Mouse (Mus musculus) lung, adult 2 months (tissue): Measurements from ENCODE around the gene Mrps35. TPM values are rescaled to one million over a fixed set of nuclear protein-coding genes. Genes with fewer than 3 reads are reported as not detected.

Experiments
- DNase-seq: peaks from one replicate; pipeline ENCODE4 v3.0.0; 2022
- H3K4me1 ChIP-seq: fragments of 200-500 bp; 2 replicates; pipeline ENCODE4 v1.6.1; 2011; ENCODE audit warnings: low read length; ENCODE audit not compliant: control insufficient read depth, insufficient read depth
- H3K4me3 ChIP-seq: fragments of 200-500 bp; replicated peaks from 2 replicates; pipeline ENCODE3; 2011; ENCODE audit warnings: low read depth, mild to moderate bottlenecking, control low read depth, low read length; ENCODE audit errors: extremely low read depth
- CTCF ChIP-seq: fragments of 200-500 bp; IDR thresholded peaks from 2 replicates; pipeline ENCODE4 v1.5.1; 2011; ENCODE audit warnings: mild to moderate bottlenecking, low read length, control low read depth; ENCODE audit not compliant: insufficient read depth
- POLR2A ChIP-seq: fragments of 200-500 bp; IDR thresholded peaks from 2 replicates; pipeline ENCODE4 v1.6.1; 2011; ENCODE audit warnings: low read depth, mild to moderate bottlenecking, control low read depth, low read length, borderline replicate concordance; ENCODE audit errors: extremely low read depth
- whole genome bisulfite sequencing: fragments of 180-500 bp; shearing (Covaris S2); methylation state at CpG from one replicate; pipeline ENCODE4 v1.1.7; 2018; 5-methylcytosine and 5-hydroxymethylcytosine counted together
- polyA plus RNA-seq: library from polyadenylated mRNA; depleted of rRNA; stranded (reverse); fragments of >200 nt; gene quantifications from 2 replicates; pipeline ENCODE4 v1.2.3, GENCODE M21; 2012

The Mrps35 gene
- polyA plus RNA-seq, 1 experiment: 6.2 TPM

DNA sequence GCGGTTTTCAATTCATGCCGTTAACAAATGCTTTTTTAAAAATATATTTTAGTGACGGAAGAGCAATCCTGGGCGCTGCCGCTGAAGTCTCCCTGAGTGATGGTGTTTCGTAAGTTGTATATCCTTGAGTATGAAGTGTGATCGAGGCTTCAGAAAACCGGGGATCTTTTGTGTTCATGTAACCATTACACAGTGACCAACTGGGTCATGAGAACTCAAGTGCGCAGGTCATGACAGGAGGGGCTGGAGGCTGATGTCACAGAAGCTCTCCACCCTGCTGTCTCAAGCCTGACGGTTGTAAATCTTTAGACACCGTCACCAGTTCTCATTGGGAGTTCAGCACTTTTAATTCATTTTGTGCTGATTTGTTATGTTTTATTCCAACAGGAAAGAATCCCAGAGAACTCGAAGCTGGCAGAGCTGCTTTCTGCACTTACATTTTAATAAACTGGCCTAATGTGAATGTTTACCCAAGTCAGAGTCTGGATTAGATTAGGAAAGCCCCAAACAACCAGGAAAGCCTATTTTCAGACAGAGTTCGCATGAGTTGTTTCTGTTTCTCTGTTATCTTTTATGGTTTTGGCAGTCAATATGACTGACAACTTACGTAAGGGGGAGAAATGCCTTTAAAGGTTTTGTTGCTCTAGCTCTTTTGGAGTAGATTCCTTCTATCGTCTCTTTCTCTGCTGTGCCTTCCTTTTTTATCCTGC, 31.6 kb upstream of the Mrps35 start:
- no peak overlapping the region for H3K4me3 ChIP-seq
- 67% methylated on average over 15 of the region's 15 CpGs for WGBS
- TF ChIP-seq POLR2A (no peak), CTCF (no peak)
- no peak for DNase-seq
- H3K4me1 ChIP-seq: no peaks in the 10 kb centered on the region

DNA sequence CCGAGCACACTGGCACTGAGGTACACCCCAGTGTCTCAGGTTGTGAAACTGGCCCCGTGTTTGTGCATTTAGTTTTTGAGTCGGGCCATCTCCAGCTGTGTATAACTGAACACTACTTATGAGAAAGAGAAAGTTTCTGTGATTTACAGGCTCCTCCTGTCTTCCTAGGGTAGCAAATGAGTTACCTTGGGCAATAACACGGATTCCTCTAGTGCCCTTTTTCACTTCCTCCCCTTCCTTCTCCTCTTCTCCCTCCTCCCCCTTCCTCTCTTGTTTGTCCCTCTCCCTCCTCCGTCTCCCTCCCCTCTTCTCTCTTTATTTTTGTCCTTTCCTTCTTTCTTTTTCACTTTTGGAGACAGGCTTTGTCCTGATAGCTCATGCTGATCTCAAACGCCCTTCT, 31.0 kb upstream of the Mrps35 start:
- 51% methylated on average over 6 of the region's 6 CpGs for WGBS
- Histone ChIP-seq H3K4me1 (no peaks in the 10 kb centered on the region), H3K4me3 (no peak overlapping the region)
- TF ChIP-seq CTCF: no peak
- TF ChIP-seq POLR2A: no peak
- DNase-seq: no peak

DNA sequence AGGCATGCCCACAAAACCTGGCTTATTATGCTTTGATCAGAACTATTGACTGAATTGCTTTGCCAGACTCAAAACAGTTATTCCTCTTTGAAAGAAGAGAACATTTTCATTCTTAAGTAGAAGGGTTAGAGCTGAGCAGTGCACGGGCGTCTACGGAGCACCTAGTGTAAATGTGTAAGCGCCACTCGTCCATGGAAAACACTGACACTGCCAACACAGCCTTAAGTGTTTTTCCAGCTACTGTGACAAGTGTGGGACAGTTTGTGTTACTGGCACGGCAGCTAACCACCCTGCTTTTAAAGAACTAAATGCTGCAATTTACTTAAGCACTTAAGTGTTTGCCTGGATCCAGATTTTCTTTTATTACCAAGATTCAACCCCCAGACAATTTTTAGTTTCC, 30.6 kb upstream of the Mrps35 start:
- 60% methylated on average over 6 of the region's 6 CpGs for WGBS
- TF ChIP-seq POLR2A (no peak), CTCF (no peak)
- DNase-seq: peak; percentile 23
- H3K4me1 ChIP-seq: no peaks in the 10 kb centered on the region
- no peak overlapping the region for H3K4me3 ChIP-seq

DNA sequence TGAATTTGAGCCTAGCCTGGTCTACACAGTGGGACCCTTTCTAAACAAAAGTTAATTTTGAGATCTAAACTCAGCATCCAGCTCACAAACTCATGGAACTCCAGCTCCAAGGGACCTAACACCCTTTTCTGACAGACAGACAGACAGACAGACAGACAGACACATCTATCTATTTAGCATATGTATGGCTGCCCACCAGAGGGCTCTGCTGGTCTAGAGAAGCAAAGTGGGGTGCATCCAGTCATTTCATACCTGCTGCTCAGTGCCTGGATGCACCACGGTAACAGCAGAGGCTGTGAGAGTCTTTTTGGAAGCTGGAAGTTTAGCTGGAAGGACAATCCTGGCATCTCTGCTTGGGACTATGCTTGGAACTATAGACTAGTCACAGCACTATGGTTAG, 29.0 kb upstream of the Mrps35 start:
- no peaks in the 10 kb centered on the region for H3K4me1 ChIP-seq
- H3K4me3 ChIP-seq: no peak overlapping the region
- 85% methylated on average over 1 of the region's 1 CpGs for WGBS
- no peak for TF ChIP-seq CTCF
- TF ChIP-seq POLR2A: no peak
- DNase-seq: no peak

DNA sequence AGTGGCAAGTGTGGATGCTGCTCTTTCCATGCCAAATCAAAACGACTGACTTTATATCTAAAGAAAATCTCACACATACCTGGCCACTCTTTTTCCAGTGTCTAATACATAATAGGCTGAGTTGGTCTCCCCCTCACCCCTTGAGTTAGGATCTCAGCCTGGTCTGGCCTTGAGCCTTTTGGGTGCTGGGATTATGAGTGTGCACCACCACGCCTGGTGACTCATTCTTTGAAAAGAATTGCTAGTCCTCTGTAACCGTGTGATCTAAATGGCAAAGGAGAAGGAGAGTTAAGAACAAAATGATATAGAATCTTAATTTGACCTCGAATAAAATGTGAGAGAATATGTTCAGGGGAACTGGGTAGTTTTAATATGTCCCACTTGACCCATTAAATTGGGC, 24.7 kb upstream of the Mrps35 start:
- WGBS: 88% methylated on average over 4 of the region's 4 CpGs

DNA sequence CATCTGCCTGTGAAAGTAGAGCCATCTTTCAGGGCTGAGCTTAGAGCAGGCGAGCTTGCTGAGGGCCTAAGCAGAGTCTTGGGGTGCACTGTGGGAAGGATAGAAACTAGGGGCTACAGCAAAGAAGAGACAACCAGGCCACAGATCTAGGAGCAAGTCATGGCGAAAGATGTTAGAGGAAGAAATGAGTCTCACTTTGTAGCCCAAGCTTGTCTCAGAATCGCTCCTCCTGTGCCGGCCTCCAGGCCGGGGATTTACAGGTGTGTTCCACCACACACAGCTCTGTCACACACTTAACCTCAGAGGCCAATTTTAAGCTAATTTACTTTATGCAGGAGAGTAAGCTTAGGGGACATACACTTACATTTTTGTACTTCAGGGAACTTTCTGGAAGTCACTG, 24.2 kb upstream of the Mrps35 start:
- WGBS: 91% methylated on average over 5 of the region's 5 CpGs
- 0 out of 2 replicates have a peak, but pooled peaks cover 2% of the 10 kb centered on the region for H3K4me1 ChIP-seq
- H3K4me3 ChIP-seq: no peak overlapping the region
- no peak for TF ChIP-seq POLR2A
- DNase-seq: no peak

More for the DNA sequence above, 24.7 kb upstream of the Mrps35 start:
- Histone ChIP-seq H3K4me1 (no peaks in the 10 kb centered on the region), H3K4me3 (no peak overlapping the region)
- no peak for DNase-seq
- TF ChIP-seq CTCF (no peak), POLR2A (no peak)

DNA sequence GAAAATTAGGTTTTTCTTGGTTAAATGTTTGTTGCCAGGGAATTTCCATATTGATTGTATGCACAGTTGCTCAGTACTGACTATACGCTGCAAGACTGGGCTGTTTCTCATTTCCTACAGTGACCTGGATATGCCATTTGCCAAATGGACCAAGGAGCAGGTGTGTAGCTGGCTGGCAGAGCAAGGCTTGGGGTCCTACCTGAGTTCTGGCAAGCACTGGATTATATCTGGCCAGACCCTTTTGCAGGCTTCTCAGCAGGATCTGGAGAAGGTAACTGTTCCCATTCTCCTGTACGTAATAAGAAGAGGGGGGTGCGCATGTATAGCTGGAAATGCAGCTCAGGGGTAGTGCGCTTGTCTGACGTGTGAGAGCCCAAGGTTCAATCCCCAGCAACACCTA, 21.4 kb upstream of the Mrps35 start:
- over 99% methylated on average over 5 of the region's 5 CpGs for WGBS
- Histone ChIP-seq H3K4me1 (0 out of 2 replicates have a peak, but pooled peaks cover 3% of the 10 kb centered on the region), H3K4me3 (no peak overlapping the region)
- TF ChIP-seq POLR2A: no peak
- TF ChIP-seq CTCF: no peak
- no peak for DNase-seq

DNA sequence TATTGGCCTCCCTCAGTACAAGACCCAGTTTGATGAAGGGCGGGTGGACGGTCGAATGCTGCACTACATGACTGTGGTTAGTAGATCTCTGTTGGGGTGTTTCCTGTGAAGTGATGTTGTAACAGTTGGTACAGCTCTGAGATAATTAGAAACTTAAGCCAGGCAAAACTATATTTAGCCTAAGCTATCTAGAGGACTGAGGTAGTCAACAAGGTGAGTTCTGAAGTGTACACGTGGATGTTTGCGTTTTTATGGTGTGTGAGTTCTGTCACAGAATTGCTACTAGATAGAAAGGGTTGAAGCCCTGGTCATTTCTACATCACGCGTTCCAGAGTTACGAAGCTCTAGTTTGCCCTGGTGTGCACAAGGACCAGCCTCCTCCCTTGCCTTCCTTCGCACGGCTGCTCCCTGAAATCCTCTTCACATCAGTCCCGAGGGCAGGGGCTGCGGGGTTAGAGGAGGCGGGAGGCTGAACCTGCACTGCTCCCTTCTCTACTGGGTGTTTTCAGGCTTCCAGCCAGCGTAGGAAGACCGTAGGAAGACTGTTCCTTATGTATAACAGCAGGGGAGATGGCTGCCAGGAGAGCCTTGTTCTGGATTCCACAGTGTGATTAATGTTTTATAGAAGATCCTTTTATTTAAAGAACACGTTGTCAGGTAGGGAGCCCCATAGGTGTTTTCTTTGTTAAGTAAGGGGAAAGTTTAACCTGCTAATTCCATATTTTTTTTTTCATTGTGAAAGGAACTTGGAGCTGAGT, 20.0 kb upstream of the Mrps35 start:
- Histone ChIP-seq H3K4me3 (no peak overlapping the region), H3K4me1 (0 out of 2 replicates have a peak, but pooled peaks cover 3% of the 10 kb centered on the region)
- DNase-seq: no peak
- TF ChIP-seq POLR2A (no peak), CTCF (no peak)
- 88% methylated on average over 16 of the region's 16 CpGs for WGBS

DNA sequence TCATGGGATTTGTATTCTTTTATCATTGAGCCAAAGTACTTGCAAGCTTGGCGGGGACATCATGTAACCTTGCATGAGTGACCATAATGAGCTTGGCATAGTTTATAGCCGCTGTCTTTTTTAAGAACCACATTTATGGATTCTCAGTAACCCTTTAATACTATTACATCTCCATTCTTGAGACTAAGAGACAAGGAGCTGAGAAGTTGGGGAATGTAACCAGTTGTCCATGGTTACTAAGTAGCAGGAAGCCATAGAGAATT, 19.5 kb upstream of the Mrps35 start:
- DNase-seq: no peak
- Histone ChIP-seq H3K4me3 (no peak overlapping the region), H3K4me1 (0 out of 2 replicates have a peak, but pooled peaks cover 3% of the 10 kb centered on the region)
- 83% methylated on average over 2 of the region's 2 CpGs for WGBS
- no peak for TF ChIP-seq POLR2A
- TF ChIP-seq CTCF: no peak

DNA sequence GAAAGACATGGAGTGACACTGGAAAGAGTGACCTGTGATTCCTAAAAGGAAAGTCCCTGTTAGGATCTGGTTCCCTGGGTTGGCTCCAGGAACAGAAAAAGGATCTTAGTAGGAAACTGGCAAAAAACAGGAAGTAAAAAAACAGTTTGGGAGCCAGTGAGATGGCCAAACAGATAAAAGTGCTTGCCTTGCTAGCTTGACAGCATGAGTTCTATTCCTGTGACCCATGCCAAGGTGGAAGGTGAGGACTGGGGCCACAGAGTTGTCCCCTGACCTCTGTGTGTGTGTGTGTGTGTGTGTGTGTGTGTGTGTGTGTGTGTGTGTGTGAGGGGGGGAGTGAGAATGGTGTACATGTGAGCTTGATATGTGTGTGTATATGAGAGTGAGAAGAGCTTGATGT, 19.0 kb upstream of the Mrps35 start:
- no peak for TF ChIP-seq CTCF
- no peak for TF ChIP-seq POLR2A
- H3K4me3 ChIP-seq: no peak overlapping the region
- H3K4me1 ChIP-seq: 0 out of 2 replicates have a peak, but pooled peaks cover 3% of the 10 kb centered on the region
- DNase-seq: no peak

DNA sequence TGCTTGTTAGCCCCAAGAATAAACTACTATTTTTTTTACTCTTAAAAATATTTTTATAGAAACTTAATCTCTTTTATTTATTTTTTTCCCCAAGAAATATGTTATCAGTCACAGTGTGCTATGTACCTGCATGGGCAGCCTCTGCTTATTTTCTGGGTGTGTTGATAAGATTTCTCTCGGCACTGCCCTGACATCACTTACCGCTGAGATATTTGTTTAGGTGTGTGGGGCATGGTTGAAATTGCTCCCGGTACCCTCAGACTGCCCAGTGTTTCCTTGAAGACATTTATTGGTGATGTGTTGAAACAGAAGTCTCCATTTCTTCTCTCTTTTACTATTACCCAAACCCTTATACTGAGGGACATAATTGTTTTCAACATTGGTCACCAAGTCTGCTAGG, 17.8 kb upstream of the Mrps35 start:
- TF ChIP-seq CTCF (no peak), POLR2A (no peak)
- WGBS: 61% methylated on average over 3 of the region's 3 CpGs
- H3K4me1 ChIP-seq: 0 out of 2 replicates have a peak, but pooled peaks cover 3% of the 10 kb centered on the region
- no peak overlapping the region for H3K4me3 ChIP-seq
- no peak for DNase-seq
